Mouse (Mus musculus) cortical plate, adult 2 months (tissue): ENCODE measurements at regions not wholly inside any gene's neighbourhood (a gene's known extent, or its start where the extent isn't known, plus 50 kb on each side); places are given as distances from the start of the nearest gene placed in this dataset.
"Not testable (repeated sequence)": the region's sequence is repeated elsewhere in the genome, so short reads cannot be mapped to it uniquely, and the experiment has no call there.

Experiments used
- H3K27ac ChIP-seq: fragments of 200-500 bp; 2 replicates; pipeline ENCODE4 v1.5.1; 2012; ENCODE audit warnings: low read length, control low read depth, inconsistent platforms; ENCODE audit not compliant: insufficient read depth
- H3K4me1 ChIP-seq: fragments of 200-500 bp; 2 replicates; pipeline ENCODE4 v1.6.1; 2011; ENCODE audit warnings: low read length; ENCODE audit not compliant: control insufficient read depth, insufficient read depth
- H3K4me3 ChIP-seq: fragments of 200-500 bp; 2 replicates; pipeline ENCODE4 v1.5.1; 2011; ENCODE audit warnings: mild to moderate bottlenecking, low read length, control low read depth; ENCODE audit not compliant: insufficient read depth
- CTCF ChIP-seq: fragments of 200-500 bp; IDR thresholded peaks from 2 replicates; pipeline ENCODE4 v1.5.1; 2011; ENCODE audit warnings: mild to moderate bottlenecking, control low read depth, low read length; ENCODE audit not compliant: insufficient read depth; ENCODE audit errors: extremely low read depth
- POLR2A ChIP-seq: fragments of 200-500 bp; IDR thresholded peaks from 2 replicates; pipeline ENCODE4 v1.6.1; 2011; ENCODE audit warnings: mild to moderate bottlenecking, low read length, control low read depth; ENCODE audit not compliant: insufficient read depth; ENCODE audit errors: extremely low read depth

- no peak overlapping the region for H3K27ac ChIP-seq
- no peak for TF ChIP-seq CTCF
- no peak for TF ChIP-seq POLR2A
- H3K4me3 ChIP-seq: no peak overlapping the region
- H3K4me1 ChIP-seq: no peaks in the 10 kb centered on the region
Observed at GRCm38 (mm10) chr9:115456121-115456520, 145.9 kb upstream of the Stt3b start.

GRCm38 (mm10) chr9:115456638-115457037 lies 146.4 kb upstream of the Stt3b start:
- Histone ChIP-seq H3K4me3 (no peak overlapping the region), H3K4me1 (no peaks in the 10 kb centered on the region), H3K27ac (no peak overlapping the region)
- TF ChIP-seq POLR2A: no peak
- no peak for TF ChIP-seq CTCF

- Histone ChIP-seq H3K4me3 (no peak overlapping the region), H3K27ac (no peak overlapping the region), H3K4me1 (no peaks in the 10 kb centered on the region)
- TF ChIP-seq CTCF (no peak), POLR2A (no peak)
Observed at GRCm38 (mm10) chr9:115457889-115458710, 147.9 kb upstream of the Stt3b start.

- H3K27ac ChIP-seq, H3K4me1 ChIP-seq, H3K4me3 ChIP-seq: not testable (repeated sequence)
Observed at GRCm38 (mm10) chr9:115459075-115459474, 148.9 kb upstream of the Stt3b start.

GRCm38 (mm10) chr9:115465326-115465725 lies 155.1 kb upstream of the Stt3b start:
- TF ChIP-seq CTCF: no peak
- no peak for TF ChIP-seq POLR2A
- Histone ChIP-seq H3K4me3 (no peak overlapping the region), H3K27ac (no peak overlapping the region), H3K4me1 (no peaks in the 10 kb centered on the region)

- Histone ChIP-seq H3K4me3 (no peak overlapping the region), H3K27ac (no peak overlapping the region), H3K4me1 (no peaks in the 10 kb centered on the region)
- TF ChIP-seq CTCF (no peak), POLR2A (no peak)
Observed at GRCm38 (mm10) chr9:115468641-115469040, 158.4 kb upstream of the Stt3b start.

- H3K4me1 ChIP-seq: no peaks in the 10 kb centered on the region
- H3K4me3 ChIP-seq: no peak overlapping the region
- no peak for TF ChIP-seq POLR2A
- no peak overlapping the region for H3K27ac ChIP-seq
Observed at GRCm38 (mm10) chr9:115471582-115471981, 161.4 kb upstream of the Stt3b start.

GRCm38 (mm10) chr9:115473037-115473436 lies 162.8 kb upstream of the Stt3b start:
- TF ChIP-seq CTCF: no peak
- no peak for TF ChIP-seq POLR2A
- H3K4me3 ChIP-seq: no peak overlapping the region
- H3K27ac ChIP-seq: no peak overlapping the region
- no peaks in the 10 kb centered on the region for H3K4me1 ChIP-seq

GRCm38 (mm10) chr9:115473847-115474246 lies 163.6 kb upstream of the Stt3b start:
- TF ChIP-seq CTCF (no peak), POLR2A (no peak)
- no peak overlapping the region for H3K4me3 ChIP-seq
- no peak overlapping the region for H3K27ac ChIP-seq
- no peaks in the 10 kb centered on the region for H3K4me1 ChIP-seq

- H3K27ac ChIP-seq: no peak overlapping the region
- no peak for TF ChIP-seq POLR2A
- TF ChIP-seq CTCF: no peak
- no peak overlapping the region for H3K4me3 ChIP-seq
- no peaks in the 10 kb centered on the region for H3K4me1 ChIP-seq
Observed at GRCm38 (mm10) chr9:115474342-115474741, 164.1 kb upstream of the Stt3b start.

- no peak overlapping the region for H3K27ac ChIP-seq
- TF ChIP-seq CTCF (no peak), POLR2A (no peak)
Observed at GRCm38 (mm10) chr9:115476205-115476604, 166.0 kb upstream of the Stt3b start.

More at GRCm38 (mm10) chr9:115476205-115476604, 166.0 kb upstream of the Stt3b start:
- H3K4me3 ChIP-seq: no peak overlapping the region
- no peaks in the 10 kb centered on the region for H3K4me1 ChIP-seq
